Mouse (Mus musculus) embryonic facial prominence, embryonic 10.5 days (tissue): ENCODE results near the gene Olfr310. TPM values are rescaled to one million over a fixed set of nuclear protein-coding genes. Genes with fewer than 3 reads are reported as not detected.

ENCODE experiments used
- DNase-seq: peaks from one replicate; pipeline ENCODE4 v3.0.0-alpha.2; 2017; ENCODE audit warnings: low spot score
- H3K27ac ChIP-seq: fragments of 300-500 bp; sonication (generic); replicated peaks from 2 replicates; pipeline ENCODE4 v1.5.1; 2016; ENCODE audit warnings: mild to moderate bottlenecking
- H3K27me3 ChIP-seq: fragments of 300-500 bp; sonication (generic); replicated peaks from 2 replicates; pipeline ENCODE4 v1.6.1; 2016; ENCODE audit warnings: low read depth, mild to moderate bottlenecking; ENCODE audit not compliant: poor library complexity, severe bottlenecking
- H3K36me3 ChIP-seq: fragments of 300-500 bp; sonication (generic); replicated peaks from 2 replicates; pipeline ENCODE4 v1.6.1; 2016; ENCODE audit warnings: mild to moderate bottlenecking, moderate library complexity
- H3K4me1 ChIP-seq: fragments of 300-500 bp; sonication (generic); 2 replicates; pipeline ENCODE4 v1.6.1; 2016
- H3K4me3 ChIP-seq: fragments of 300-500 bp; sonication (generic); 2 replicates; pipeline ENCODE4 v1.5.1; 2016; ENCODE audit warnings: mild to moderate bottlenecking, moderate library complexity
- H3K9me3 ChIP-seq: fragments of 300-500 bp; sonication (generic); 2 replicates; pipeline ENCODE4 v1.6.1; 2016; ENCODE audit warnings: mild to moderate bottlenecking
- WGBS: fragments of 180-500 bp; shearing (Covaris S2); methylation state at CpG from one replicate; pipeline ENCODE4 v1.1.7; 2016; 5-methylcytosine and 5-hydroxymethylcytosine counted together
- microRNA-seq: library from miRNA; unstranded; fragments of <30 nt; microRNA quantifications from one replicate; pipeline ENCODE4, GENCODE M21; 2017
- polyA plus RNA-seq: library from polyadenylated mRNA; unstranded; fragments of >200 nt; fragmentation: Nextera tagmentation; extraction: Ambion mirVana; gene quantifications from 2 replicates; pipeline ENCODE4 v1.2.1, GENCODE M21; 2016

Olfr310 gene
- polyA plus RNA-seq, result not detected in 2 replicates

DNA sequence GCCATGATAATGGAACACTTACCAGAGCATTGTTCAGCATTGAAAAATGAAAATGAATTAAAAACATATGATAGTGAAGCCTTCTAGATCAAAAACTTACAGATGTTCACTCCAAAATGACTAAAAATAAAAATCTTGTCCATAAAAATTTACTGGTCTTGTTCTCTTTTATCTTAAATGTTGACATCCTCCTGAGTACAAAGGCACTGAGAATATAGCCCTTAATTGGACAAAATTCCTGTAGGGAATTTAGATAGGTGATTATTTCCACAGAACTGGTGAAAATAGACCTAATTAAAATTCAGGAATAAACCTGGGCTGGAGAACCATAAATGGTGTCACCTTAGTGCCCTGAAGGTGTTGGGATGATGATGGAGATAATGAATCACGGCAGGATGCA lies at the start of gene Olfr310:
Olfr310 (minus strand) TSS at position 101 of the 400 bp plus-strand sequence.
- no peaks in the 10 kb centered on the region for H3K27me3 ChIP-seq
- 74% methylated on average over 1 of the region's 1 CpGs for WGBS
- H3K9me3 ChIP-seq, result no peaks in the 10 kb centered on the region
- no peak within 1 kb of the TSS for H3K27ac ChIP-seq
- H3K4me3 ChIP-seq, result no peak within 1 kb of the TSS
- no peaks in the 10 kb centered on the region for H3K36me3 ChIP-seq
- no peaks in the 10 kb centered on the region for H3K4me1 ChIP-seq
- no peak for DNase-seq

DNA sequence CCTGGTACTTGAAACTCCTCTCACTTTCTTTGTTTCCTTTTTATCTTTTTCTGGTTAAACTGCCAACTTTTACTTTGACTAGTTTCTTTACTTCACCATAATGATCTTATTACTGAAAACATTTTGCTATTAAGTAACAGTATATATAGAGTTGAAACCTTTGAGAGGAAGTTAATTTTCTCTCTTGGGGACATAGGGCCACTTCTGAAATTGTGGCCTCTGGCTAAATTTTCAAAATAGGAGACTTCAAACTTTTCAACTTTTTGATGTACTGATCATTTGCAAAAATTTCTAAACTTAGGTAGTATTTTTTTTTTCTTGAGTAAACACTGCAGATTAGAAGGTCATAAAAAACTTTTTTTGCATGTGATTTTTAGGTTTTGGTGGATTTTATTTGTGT lies 48.6 kb upstream of the Olfr310 start, which contains the start of gene Olfr308:
Olfr308 (minus strand) TSS at position 101 of the 400 bp plus-strand sequence.
- no peaks in the 10 kb centered on the region for H3K27me3 ChIP-seq
- no peak for DNase-seq
- no peaks in the 10 kb centered on the region for H3K9me3 ChIP-seq
- no peaks in the 10 kb centered on the region for H3K4me1 ChIP-seq
- no peak within 1 kb of the TSS for H3K4me3 ChIP-seq
- no peaks in the 10 kb centered on the region for H3K36me3 ChIP-seq
- no peak within 1 kb of the TSS for H3K27ac ChIP-seq

DNA sequence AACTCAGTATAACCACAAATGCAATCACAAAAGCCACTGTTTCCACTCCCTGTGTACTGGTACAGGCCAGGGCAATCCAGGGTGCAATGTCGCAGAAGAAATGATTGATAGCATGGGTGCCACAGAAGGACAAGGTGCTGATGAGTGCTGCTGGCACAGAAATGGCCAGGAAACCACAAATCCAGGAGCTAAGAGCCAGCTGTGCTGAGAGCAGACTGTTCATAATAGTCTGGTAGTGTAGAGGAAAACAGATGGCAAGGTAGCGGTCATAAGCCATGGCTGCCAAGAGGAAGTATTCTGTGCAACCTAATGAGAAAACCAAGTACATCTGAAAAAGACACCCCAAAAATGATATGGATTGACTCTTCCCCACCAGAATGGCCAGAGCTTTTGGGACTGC lies 44.4 kb upstream of the Olfr310 start:
- Histone ChIP-seq H3K4me1 (no peaks in the 10 kb centered on the region), H3K9me3 (no peaks in the 10 kb centered on the region), H3K27me3 (no peaks in the 10 kb centered on the region), H3K4me3 (no peak overlapping the region), H3K27ac (no peak overlapping the region), H3K36me3 (no peaks in the 10 kb centered on the region)
- DNase-seq, result no peak
- 93% methylated on average over 2 of the region's 2 CpGs for WGBS

DNA sequence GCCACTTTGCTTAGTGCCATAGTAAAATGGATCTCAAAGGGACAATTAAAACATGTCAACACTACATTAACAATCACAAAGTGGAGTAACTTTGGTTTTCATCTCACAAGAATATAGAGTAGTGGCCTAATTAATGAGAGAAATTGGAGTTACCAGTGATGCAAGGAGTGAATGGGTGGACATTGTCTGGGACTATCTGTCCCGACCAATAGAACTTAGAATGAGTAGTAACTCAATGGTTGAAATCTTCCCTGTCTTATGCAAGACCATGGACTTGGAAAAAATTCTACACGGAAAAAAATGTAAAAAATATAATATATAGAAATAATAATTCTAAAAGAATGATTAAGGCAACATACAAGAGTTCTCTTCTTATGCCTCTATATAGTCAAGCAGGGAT lies 36.6 kb upstream of the Olfr310 start, which contains the start of gene Olfr309:
Olfr309 (minus strand) TSS at position 101 of the 400 bp plus-strand sequence.
- WGBS, result 75% methylated on average over 2 of the region's 2 CpGs
- Histone ChIP-seq H3K27me3 (no peaks in the 10 kb centered on the region), H3K36me3 (no peaks in the 10 kb centered on the region), H3K9me3 (no peaks in the 10 kb centered on the region), H3K4me1 (no peaks in the 10 kb centered on the region), H3K4me3 (no peak within 1 kb of the TSS), H3K27ac (no peak within 1 kb of the TSS)
- DNase-seq, result no peak

DNA sequence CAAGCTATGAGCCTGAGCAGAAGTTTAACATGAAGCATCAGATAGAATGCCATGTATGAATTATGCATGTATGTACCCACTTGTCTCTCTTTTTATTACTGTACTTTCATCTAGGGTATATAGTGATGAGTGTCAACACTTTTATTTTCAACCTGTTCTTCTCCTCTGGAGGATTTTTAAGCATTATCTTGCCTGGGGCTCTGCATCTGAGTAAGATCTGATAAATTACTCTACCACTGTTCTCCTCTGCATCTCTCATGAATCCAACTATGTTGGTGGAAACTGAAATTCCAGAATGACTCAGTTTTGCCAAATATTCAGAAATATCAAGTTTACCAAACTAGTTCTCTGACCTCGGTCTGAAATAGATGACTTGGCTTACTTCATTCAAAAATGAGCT lies 30.8 kb downstream of the Olfr310 start, which contains the start of gene Vmn2r76:
Vmn2r76 (minus strand) TSS at position 101 of the 400 bp plus-strand sequence.
- H3K4me3 ChIP-seq, result no peak within 1 kb of the TSS
- H3K4me1 ChIP-seq, result no peaks in the 10 kb centered on the region
- no peaks in the 10 kb centered on the region for H3K9me3 ChIP-seq
- no peak for DNase-seq
- no peaks in the 10 kb centered on the region for H3K27me3 ChIP-seq
- H3K27ac ChIP-seq, result no peak within 1 kb of the TSS
- no peaks in the 10 kb centered on the region for H3K36me3 ChIP-seq
- WGBS, result 81% methylated on average over 1 of the region's 1 CpGs

Small RNA genes lying within 50 kb of the gene (microRNA-seq; reads per million reads assigned to microRNA genes)
- gene Gm23192, result not detected

Other genes with a start within 250 kb of the Olfr310 start
- not detected in 2 replicates for gene Vmn2r75, start 105.4 kb downstream of the Olfr310 start, polyA plus RNA-seq
- not detected in 2 replicates for gene Vmn2r76, start 30.9 kb downstream of the Olfr310 start, polyA plus RNA-seq
- not detected in 2 replicates for gene Olfr309, start 36.5 kb upstream of the Olfr310 start, polyA plus RNA-seq
- not detected in 2 replicates for gene Olfr308, start 48.5 kb upstream of the Olfr310 start, polyA plus RNA-seq
- gene Olfr307, start 60.4 kb upstream of the Olfr310 start, polyA plus RNA-seq, result not detected in 2 replicates
- not detected in 2 replicates for gene Olfr305, start 89.8 kb upstream of the Olfr310 start, polyA plus RNA-seq
- gene Olfr304, start 109.5 kb upstream of the Olfr310 start, polyA plus RNA-seq, result not detected in 2 replicates
- not detected in 2 replicates for gene Olfr303, start 120.6 kb upstream of the Olfr310 start, polyA plus RNA-seq
- not detected in 2 replicates for gene Olfr301, start 126.7 kb upstream of the Olfr310 start, polyA plus RNA-seq
- not detected in 2 replicates for gene Olfr299, start 182.7 kb upstream of the Olfr310 start, polyA plus RNA-seq
- gene Olfr298, start 215.3 kb upstream of the Olfr310 start, polyA plus RNA-seq, result not detected in 2 replicates
- not detected in 2 replicates for gene Olfr297, start 242.8 kb upstream of the Olfr310 start, polyA plus RNA-seq